Mouse (Mus musculus): ENCODE results near the gene Ndst4. TPM values are rescaled to one million over a fixed set of nuclear protein-coding genes. Genes with fewer than 3 reads are reported as not detected.

The Ndst4 gene
- polyA plus RNA-seq, 1 experiment from 2014 or later, result 0.01 TPM

- no peak overlapping the region for H3K4me3 ChIP-seq (ENCODE audit: low read depth, low read length)
- H3K27me3 ChIP-seq (ENCODE audit: control insufficient read depth, insufficient read depth, low read depth, low read length), result no peaks in the 10 kb centered on the region
- no peak overlapping the region for H3K9ac ChIP-seq (ENCODE audit: low read depth, low read length)
- 52% methylated on average over 3 of the region's 3 CpGs for WGBS (ENCODE audit: insufficient replicate concordance)
- no peak overlapping the region for H3K27ac ChIP-seq (ENCODE audit: low read length)
- no peaks in the 10 kb centered on the region for H3K4me1 ChIP-seq (ENCODE audit: control insufficient read depth, low read depth, low read length)
- no peaks in the 10 kb centered on the region for H3K9me3 ChIP-seq (replicated peaks; ENCODE audit: control insufficient read depth, low read length)
- no peaks in the 10 kb centered on the region for H3K36me3 ChIP-seq (ENCODE audit: control insufficient read depth, insufficient read depth)
- no peak for ATAC-seq (ENCODE audit: low read depth)
- no peak overlapping the region for H3K4me2 ChIP-seq (ENCODE audit: low read depth, low read length)
Measured at GRCm38 (mm10) chr3:125655009-125655635, 251.2 kb downstream of the Ndst4 start.

GRCm38 (mm10) chr3:125660114-125660717, 256.3 kb downstream of the Ndst4 start:
- Histone ChIP-seq H3K9ac (ENCODE audit: low read depth, low read length) (no peak overlapping the region), H3K9me3 (replicated peaks; ENCODE audit: control insufficient read depth, low read length) (no peaks in the 10 kb centered on the region), H3K36me3 (ENCODE audit: control insufficient read depth, insufficient read depth) (no peaks in the 10 kb centered on the region), H3K27ac (ENCODE audit: low read length) (no peak overlapping the region), H3K4me3 (ENCODE audit: low read depth, low read length) (no peak overlapping the region), H3K4me1 (ENCODE audit: control insufficient read depth, low read depth, low read length) (no peaks in the 10 kb centered on the region), H3K4me2 (ENCODE audit: low read depth, low read length) (no peak overlapping the region), H3K27me3 (ENCODE audit: control insufficient read depth, insufficient read depth, low read depth, low read length) (no peaks in the 10 kb centered on the region)
- ATAC-seq (ENCODE audit: low read depth), result no peak
- 58% methylated on average over 3 of the region's 3 CpGs for WGBS (ENCODE audit: insufficient replicate concordance)

DNA sequence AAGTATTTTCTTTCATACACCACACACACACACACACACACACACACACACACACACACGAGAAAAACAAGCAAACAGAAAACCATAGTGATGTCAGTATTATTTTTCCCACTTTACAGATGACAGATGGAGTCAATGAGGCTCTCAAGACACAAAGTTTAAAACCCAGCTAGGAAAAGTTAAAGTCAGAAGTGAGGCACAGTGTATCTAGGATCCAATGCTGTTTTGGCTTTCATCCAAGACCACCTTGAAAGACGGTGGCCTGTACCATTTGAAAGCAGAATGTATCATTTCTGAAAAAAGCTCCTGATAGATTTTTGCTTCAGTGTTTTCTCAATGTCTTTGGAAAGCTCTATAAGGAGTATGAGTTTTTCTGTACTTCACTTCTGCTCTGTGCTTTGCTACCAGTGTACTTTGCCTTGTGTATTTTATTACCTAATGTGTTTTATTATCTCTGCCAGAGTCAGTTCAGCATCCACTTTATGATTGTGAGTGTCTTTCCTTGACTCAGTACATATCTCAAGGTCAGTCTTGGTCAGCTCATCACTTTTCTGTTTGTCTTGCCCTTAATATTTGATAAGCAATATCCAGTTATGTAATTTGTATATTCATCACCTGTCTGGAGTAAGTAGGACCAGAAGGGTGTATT, 257.1 kb downstream of the Ndst4 start:
- no peak overlapping the region for H3K4me3 ChIP-seq (ENCODE audit: low read depth, low read length)
- H3K9me3 ChIP-seq (replicated peaks; ENCODE audit: control insufficient read depth, low read length), result no peaks in the 10 kb centered on the region
- 50% methylated on average over 2 of the region's 2 CpGs for WGBS (ENCODE audit: insufficient replicate concordance)
- no peaks in the 10 kb centered on the region for H3K4me1 ChIP-seq (ENCODE audit: control insufficient read depth, low read depth, low read length)
- H3K27ac ChIP-seq (ENCODE audit: low read length), result no peak overlapping the region
- H3K9ac ChIP-seq (ENCODE audit: low read depth, low read length), result no peak overlapping the region
- no peak overlapping the region for H3K4me2 ChIP-seq (ENCODE audit: low read depth, low read length)
- no peaks in the 10 kb centered on the region for H3K27me3 ChIP-seq (ENCODE audit: control insufficient read depth, insufficient read depth, low read depth, low read length)
- no peak for ATAC-seq (ENCODE audit: low read depth)
- no peaks in the 10 kb centered on the region for H3K36me3 ChIP-seq (ENCODE audit: control insufficient read depth, insufficient read depth)

DNA sequence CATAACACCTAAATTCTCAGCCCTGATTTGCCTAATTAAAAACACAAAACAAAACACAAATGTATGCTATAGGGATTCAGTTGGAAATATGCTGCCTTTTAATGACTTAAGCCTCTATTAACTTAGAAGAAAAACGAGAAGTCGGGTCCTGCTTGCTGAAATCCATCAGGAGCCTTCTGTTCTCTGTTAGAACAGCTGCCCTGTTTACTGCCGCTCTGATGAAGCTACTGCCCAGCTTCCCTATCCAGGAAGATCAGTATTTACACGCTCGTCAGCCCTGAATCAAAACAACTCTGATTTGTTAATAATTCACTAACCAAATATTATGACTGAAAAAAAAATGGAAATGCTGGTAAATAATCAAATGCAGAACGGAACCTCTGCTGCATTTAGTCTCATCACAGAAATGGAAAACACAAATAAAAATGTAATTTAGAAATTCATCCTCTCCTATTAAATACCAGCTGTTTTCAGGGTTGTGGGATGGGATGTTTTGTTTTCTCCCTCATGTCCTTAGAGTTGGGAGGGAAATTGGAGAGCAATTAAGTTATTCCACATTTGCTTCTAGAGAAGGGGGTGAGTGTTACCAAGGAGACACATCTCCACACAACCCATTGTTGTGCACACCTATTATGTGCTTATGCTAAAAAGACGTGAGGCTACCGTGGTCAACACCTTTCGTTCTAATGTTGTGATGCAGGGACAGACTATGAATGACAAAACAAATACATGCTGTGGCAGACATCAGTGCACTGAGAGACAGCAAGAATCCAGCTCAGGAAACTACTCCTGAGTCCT, 270.3 kb downstream of the Ndst4 start:
- no peak overlapping the region for H3K4me3 ChIP-seq (ENCODE audit: low read depth, low read length)
- 44% methylated on average over 9 of the region's 9 CpGs for WGBS (ENCODE audit: insufficient replicate concordance)
- no peaks in the 10 kb centered on the region for H3K36me3 ChIP-seq (ENCODE audit: control insufficient read depth, insufficient read depth)
- no peak overlapping the region for H3K9ac ChIP-seq (ENCODE audit: low read depth, low read length)
- no peaks in the 10 kb centered on the region for H3K9me3 ChIP-seq (replicated peaks; ENCODE audit: control insufficient read depth, low read length)
- no peaks in the 10 kb centered on the region for H3K4me1 ChIP-seq (ENCODE audit: control insufficient read depth, low read depth, low read length)
- H3K27ac ChIP-seq (ENCODE audit: low read length), result no peak overlapping the region
- no peaks in the 10 kb centered on the region for H3K27me3 ChIP-seq (ENCODE audit: control insufficient read depth, insufficient read depth, low read depth, low read length)
- ATAC-seq (ENCODE audit: low read depth), result no peak
- H3K4me2 ChIP-seq (ENCODE audit: low read depth, low read length), result no peak overlapping the region

DNA sequence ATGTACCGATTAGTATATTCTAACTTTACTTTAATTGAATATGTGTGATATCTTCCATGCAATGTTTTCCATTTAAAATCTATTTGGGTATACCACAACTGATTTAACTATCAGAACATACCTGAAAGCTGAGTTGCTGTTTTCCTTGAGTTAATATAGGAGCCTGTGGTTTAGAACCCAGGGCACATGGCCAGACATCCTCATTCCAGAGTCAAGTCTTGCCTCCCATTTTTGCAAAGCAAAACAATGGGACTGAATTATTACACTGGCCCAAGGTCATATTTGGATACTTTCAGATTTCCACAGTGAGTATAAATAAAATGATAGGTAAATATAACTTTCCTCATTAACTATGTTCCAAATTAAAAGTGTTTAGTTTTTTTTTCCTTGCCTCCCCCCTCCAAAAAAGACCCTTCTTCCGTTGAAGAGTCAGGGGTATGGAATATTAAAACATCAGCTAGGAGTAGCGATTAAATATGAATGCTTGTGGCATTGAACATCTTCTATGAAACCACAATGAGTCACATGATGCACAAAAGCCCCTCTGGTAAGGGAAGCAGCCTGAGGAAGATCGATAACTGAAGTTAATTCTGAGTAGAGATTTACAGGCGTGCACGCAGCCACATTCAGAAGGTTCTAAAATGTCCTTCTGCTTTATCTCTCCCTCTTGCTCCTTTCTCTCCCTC, 271.5 kb downstream of the Ndst4 start:
- Histone ChIP-seq H3K4me2 (ENCODE audit: low read depth, low read length) (no peak overlapping the region), H3K4me3 (ENCODE audit: low read depth, low read length) (no peak overlapping the region), H3K4me1 (ENCODE audit: control insufficient read depth, low read depth, low read length) (no peaks in the 10 kb centered on the region), H3K27me3 (ENCODE audit: control insufficient read depth, insufficient read depth, low read depth, low read length) (no peaks in the 10 kb centered on the region), H3K9me3 (replicated peaks; ENCODE audit: control insufficient read depth, low read length) (no peaks in the 10 kb centered on the region), H3K27ac (ENCODE audit: low read length) (no peak overlapping the region), H3K36me3 (ENCODE audit: control insufficient read depth, insufficient read depth) (no peaks in the 10 kb centered on the region), H3K9ac (ENCODE audit: low read depth, low read length) (no peak overlapping the region)
- 61% methylated on average over 6 of the region's 6 CpGs for WGBS (ENCODE audit: insufficient replicate concordance)
- no peak for ATAC-seq (ENCODE audit: low read depth)

DNA sequence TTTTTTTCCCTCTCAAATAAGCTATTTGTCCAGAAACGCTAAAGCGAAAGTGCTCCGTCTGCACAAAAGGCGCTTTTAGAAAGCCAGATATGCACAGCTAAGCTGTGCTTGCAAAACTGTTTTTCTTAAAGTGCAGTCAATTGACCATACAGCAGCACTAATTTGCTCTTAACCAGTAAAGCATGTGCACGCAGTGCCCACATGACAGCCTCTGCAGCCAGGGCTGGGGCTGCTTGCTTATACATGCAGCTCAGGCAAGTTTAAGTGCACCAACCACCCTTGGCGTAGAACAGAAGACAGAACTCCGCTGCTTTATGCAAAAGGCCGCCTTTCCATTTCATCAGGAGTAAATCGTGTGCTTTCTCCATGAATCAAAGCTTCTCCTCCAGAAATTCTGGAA, 275.0 kb downstream of the Ndst4 start:
- Histone ChIP-seq H3K36me3 (ENCODE audit: control insufficient read depth, insufficient read depth) (no peaks in the 10 kb centered on the region), H3K4me3 (ENCODE audit: low read depth, low read length) (no peak overlapping the region)

DNA sequence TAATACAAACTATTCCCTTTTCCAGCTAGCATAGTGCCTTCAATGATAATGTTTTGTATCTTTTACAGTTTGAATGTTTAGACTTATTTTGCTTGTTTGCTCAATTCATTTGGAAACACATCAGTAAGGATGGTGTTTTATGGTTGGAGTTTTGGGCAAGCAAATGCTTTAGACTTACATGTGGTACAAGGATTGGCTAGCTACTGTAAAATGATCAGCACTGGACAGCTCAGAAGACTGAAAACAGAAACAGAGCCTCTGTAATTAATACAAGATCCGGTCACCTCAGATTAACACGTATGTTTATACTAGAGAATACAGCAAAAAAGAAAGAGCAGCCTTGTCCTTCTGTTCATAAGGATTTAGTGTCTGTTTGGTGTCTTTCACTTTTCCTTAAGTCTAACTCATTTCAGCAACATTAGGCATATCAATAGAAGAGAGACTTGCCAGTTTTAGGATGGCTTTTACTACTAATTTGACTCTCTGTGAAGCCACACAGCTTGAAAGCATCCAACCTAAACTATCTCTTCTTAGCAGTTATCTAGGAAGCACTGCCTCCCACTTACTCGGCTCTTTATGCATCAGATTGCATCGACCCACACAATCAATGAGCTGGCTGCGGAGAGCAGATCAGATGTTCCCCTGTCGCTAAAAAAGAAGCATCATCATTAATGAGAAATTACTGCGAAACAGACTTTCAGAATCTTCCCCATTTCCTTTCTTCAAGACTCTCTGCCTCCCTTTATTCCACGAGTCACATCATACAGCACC, 279.8 kb downstream of the Ndst4 start:
- Histone ChIP-seq H3K4me3 (ENCODE audit: low read depth, low read length) (no peak overlapping the region), H3K9ac (ENCODE audit: low read depth, low read length) (no peak overlapping the region), H3K27me3 (ENCODE audit: control insufficient read depth, insufficient read depth, low read depth, low read length) (no peaks in the 10 kb centered on the region), H3K27ac (ENCODE audit: low read length) (no peak overlapping the region), H3K4me1 (ENCODE audit: control insufficient read depth, low read depth, low read length) (no peaks in the 10 kb centered on the region), H3K4me2 (ENCODE audit: low read depth, low read length) (no peak overlapping the region), H3K36me3 (ENCODE audit: control insufficient read depth, insufficient read depth) (no peaks in the 10 kb centered on the region), H3K9me3 (replicated peaks; ENCODE audit: control insufficient read depth, low read length) (no peaks in the 10 kb centered on the region)
- WGBS (ENCODE audit: insufficient replicate concordance), result 50% methylated on average over 8 of the region's 8 CpGs
- ATAC-seq (ENCODE audit: low read depth), result no peak

More for the DNA sequence above, 275.0 kb downstream of the Ndst4 start:
- no peak overlapping the region for H3K27ac ChIP-seq (ENCODE audit: low read length)
- 67% methylated on average over 9 of the region's 9 CpGs for WGBS (ENCODE audit: insufficient replicate concordance)
- H3K9ac ChIP-seq (ENCODE audit: low read depth, low read length), result no peak overlapping the region
- no peak overlapping the region for H3K4me2 ChIP-seq (ENCODE audit: low read depth, low read length)
- H3K27me3 ChIP-seq (ENCODE audit: control insufficient read depth, insufficient read depth, low read depth, low read length), result no peaks in the 10 kb centered on the region
- ATAC-seq (ENCODE audit: low read depth), result no peak
- no peaks in the 10 kb centered on the region for H3K4me1 ChIP-seq (ENCODE audit: control insufficient read depth, low read depth, low read length)
- no peaks in the 10 kb centered on the region for H3K9me3 ChIP-seq (replicated peaks; ENCODE audit: control insufficient read depth, low read length)

DNA sequence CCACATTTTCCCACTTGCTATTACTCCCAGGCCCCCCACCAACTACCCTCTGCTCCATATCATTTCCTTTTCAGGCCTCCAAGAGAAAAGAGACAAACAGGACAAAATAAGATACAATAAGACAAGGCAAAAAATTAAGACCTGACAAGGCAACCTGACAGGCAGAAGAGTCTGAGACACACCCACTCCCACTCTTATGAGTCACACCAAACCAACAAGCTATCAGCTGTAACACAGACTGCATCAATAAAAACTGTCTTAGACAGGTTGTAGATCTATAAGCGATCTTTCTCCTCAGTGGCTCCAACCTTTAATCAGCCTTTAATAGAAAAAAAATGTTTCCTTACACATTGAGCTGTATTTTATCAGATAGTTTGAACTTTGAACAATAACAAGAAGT, 280.7 kb downstream of the Ndst4 start:
- no peak overlapping the region for H3K4me2 ChIP-seq (ENCODE audit: low read depth, low read length)
- H3K9ac ChIP-seq (ENCODE audit: low read depth, low read length), result no peak overlapping the region
- H3K27ac ChIP-seq (ENCODE audit: low read length), result no peak overlapping the region
- no peaks in the 10 kb centered on the region for H3K27me3 ChIP-seq (ENCODE audit: control insufficient read depth, insufficient read depth, low read depth, low read length)
- H3K4me1 ChIP-seq (ENCODE audit: control insufficient read depth, low read depth, low read length), result no peaks in the 10 kb centered on the region
- no peak for ATAC-seq (ENCODE audit: low read depth)
- H3K4me3 ChIP-seq (ENCODE audit: low read depth, low read length), result no peak overlapping the region
- WGBS (ENCODE audit: insufficient replicate concordance), result 67% methylated on average over 1 of the region's 1 CpGs
- H3K36me3 ChIP-seq (ENCODE audit: control insufficient read depth, insufficient read depth), result no peaks in the 10 kb centered on the region
- H3K9me3 ChIP-seq (replicated peaks; ENCODE audit: control insufficient read depth, low read length), result no peaks in the 10 kb centered on the region
